Mouse (Mus musculus): ENCODE measurements around the gene Ndufs2. TPM values are rescaled to one million over a fixed set of nuclear protein-coding genes. Genes with fewer than 3 reads are reported as not detected.

Ndufs2 gene
- polyA plus RNA-seq, 1 experiment from 2014 or later, result 188 TPM

DNA sequence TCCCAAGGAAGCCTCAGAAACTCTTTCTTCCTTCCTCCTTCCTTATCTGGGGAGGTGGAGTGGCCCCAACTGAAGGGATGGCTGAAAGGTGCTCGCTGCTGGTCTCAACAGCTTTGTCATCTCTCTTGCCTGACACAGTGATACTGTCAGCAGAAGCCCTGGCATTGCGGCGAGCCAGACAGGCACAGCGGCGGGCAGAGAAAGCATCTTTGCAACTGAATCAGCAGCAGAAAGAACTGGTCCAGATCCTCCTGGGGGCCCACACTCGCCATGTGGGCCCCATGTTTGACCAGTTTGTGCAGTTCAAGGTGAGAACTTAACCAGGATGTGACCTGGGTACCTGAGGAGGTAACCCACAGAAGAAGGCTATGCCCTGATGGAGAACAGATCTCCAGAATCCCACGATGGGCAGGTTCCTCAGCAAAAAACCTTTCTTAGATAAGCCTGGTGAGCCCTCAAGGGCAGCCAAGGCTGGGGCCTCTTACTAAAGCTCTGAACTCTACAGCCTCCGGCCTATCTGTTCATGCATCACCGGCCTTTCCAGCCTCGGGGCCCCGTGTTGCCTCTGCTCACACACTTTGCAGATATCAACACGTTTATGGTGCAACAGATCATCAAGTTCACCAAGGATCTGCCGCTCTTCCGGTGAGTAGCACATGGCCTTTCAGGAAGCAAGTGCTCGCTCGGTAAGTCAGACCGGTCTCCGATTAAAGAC, 34.8 kb downstream of the Ndufs2 start:
- no peak for TF ChIP-seq CTCF (IDR thresholded peaks at IDR 0.05)
- no peak for TF ChIP-seq EP300 (IDR thresholded peaks at IDR 0.05)
- no peak overlapping the region for H3K9ac ChIP-seq (replicated peaks; ENCODE audit: low read depth)
- ATAC-seq, result no peak
- H3K4me1 ChIP-seq (ENCODE audit: insufficient read depth, low read depth, low read length), result peaks cover 5% of the 10 kb centered on the region; the same call in 1 of the 2 replicates
- peaks cover 3% of the 10 kb centered on the region; the same call in 1 of the 2 replicates for H3K36me3 ChIP-seq (ENCODE audit: insufficient read depth, low read length)
- DNase-seq (ENCODE audit: low spot score), result no peak
- H3K9me3 ChIP-seq (ENCODE audit: low read length), result no peaks in the 10 kb centered on the region
- WGBS, result 84% methylated on average over 18 of the region's 18 CpGs
- H3K27me3 ChIP-seq (replicated peaks; ENCODE audit: insufficient read depth, low read length), result no peaks in the 10 kb centered on the region
- H3K4me3 ChIP-seq (ENCODE audit: low read depth, low read length), result no peak overlapping the region
- no peak overlapping the region for H3K27ac ChIP-seq (ENCODE audit: low read length)
- H3K4me2 ChIP-seq (replicated peaks; ENCODE audit: low read depth, low read length), result no peak overlapping the region

GRCm38 (mm10) chr1:171213801-171214496, 37.2 kb downstream of the Ndufs2 start, which contains the start of gene Nr1i3:
Gene Nr1i3, plus strand, starts transcription at chr1:171213970.
- no peak for DNase-seq (ENCODE audit: low spot score)
- ATAC-seq, result no peak
- H3K9ac ChIP-seq (replicated peaks; ENCODE audit: low read depth), result no peak within 1 kb of the TSS
- H3K9me3 ChIP-seq (ENCODE audit: low read length), result no peaks in the 10 kb centered on the region
- WGBS, result 69% methylated on average over 10 of the region's 10 CpGs
- H3K4me1 ChIP-seq (ENCODE audit: insufficient read depth, low read depth, low read length), result no peaks in the 10 kb centered on the region
- no peak within 1 kb of the TSS for H3K27ac ChIP-seq (ENCODE audit: low read length)
- H3K36me3 ChIP-seq (ENCODE audit: insufficient read depth, low read length), result no peaks in the 10 kb centered on the region
- TF ChIP-seq CTCF (IDR thresholded peaks at IDR 0.05) (no peak), EP300 (IDR thresholded peaks at IDR 0.05) (no peak)
- no peak within 1 kb of the TSS for H3K4me3 ChIP-seq (ENCODE audit: low read depth, low read length)
- H3K27me3 ChIP-seq (replicated peaks; ENCODE audit: insufficient read depth, low read length), result no peaks in the 10 kb centered on the region
- no peak within 1 kb of the TSS for H3K4me2 ChIP-seq (replicated peaks; ENCODE audit: low read depth, low read length)

GRCm38 (mm10) chr1:171212854-171213253, 38.3 kb downstream of the Ndufs2 start:
- TF ChIP-seq EP300 (IDR thresholded peaks at IDR 0.05) (no peak), CTCF (IDR thresholded peaks at IDR 0.05) (no peak)
- no peaks in the 10 kb centered on the region for H3K36me3 ChIP-seq (ENCODE audit: insufficient read depth, low read length)
- no peaks in the 10 kb centered on the region for H3K27me3 ChIP-seq (replicated peaks; ENCODE audit: insufficient read depth, low read length)
- H3K4me2 ChIP-seq (replicated peaks; ENCODE audit: low read depth, low read length), result no peak overlapping the region
- H3K9ac ChIP-seq (replicated peaks; ENCODE audit: low read depth), result no peak overlapping the region
- 50% methylated on average over 3 of the region's 3 CpGs for WGBS
- H3K27ac ChIP-seq (ENCODE audit: low read length), result no peak overlapping the region
- no peaks in the 10 kb centered on the region for H3K9me3 ChIP-seq (ENCODE audit: low read length)
- no peak for ATAC-seq
- H3K4me3 ChIP-seq (ENCODE audit: low read depth, low read length), result no peak overlapping the region
- no peaks in the 10 kb centered on the region for H3K4me1 ChIP-seq (ENCODE audit: insufficient read depth, low read depth, low read length)
- no peak for DNase-seq (ENCODE audit: low spot score)

DNA sequence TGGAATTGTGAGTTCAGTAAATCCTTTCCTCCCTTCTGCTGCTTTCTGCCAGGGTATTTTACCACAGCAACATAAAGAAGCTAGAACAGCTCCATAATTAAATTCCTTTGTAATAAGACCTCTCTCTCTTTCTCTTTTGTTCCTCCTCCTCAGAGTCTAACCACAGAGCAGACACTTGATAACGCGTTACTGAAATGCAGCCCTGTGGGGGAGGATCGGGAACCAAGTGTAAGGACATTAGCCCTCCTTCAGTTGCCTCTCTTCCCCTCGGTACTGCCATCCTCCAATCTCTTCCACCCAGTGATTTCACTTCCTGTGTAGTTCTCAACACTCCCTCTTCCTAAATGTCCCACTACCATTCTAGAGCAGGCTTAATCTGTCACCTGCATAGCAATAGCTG, 41.8 kb downstream of the Ndufs2 start:
- Histone ChIP-seq H3K9me3 (ENCODE audit: low read length) (no peaks in the 10 kb centered on the region), H3K36me3 (ENCODE audit: insufficient read depth, low read length) (no peaks in the 10 kb centered on the region), H3K27ac (ENCODE audit: low read length) (no peak overlapping the region), H3K27me3 (replicated peaks; ENCODE audit: insufficient read depth, low read length) (no peaks in the 10 kb centered on the region), H3K9ac (replicated peaks; ENCODE audit: low read depth) (no peak overlapping the region), H3K4me2 (replicated peaks; ENCODE audit: low read depth, low read length) (no peak overlapping the region), H3K4me3 (ENCODE audit: low read depth, low read length) (no peak overlapping the region), H3K4me1 (ENCODE audit: insufficient read depth, low read depth, low read length) (no peaks in the 10 kb centered on the region)
- ATAC-seq (no peak), DNase-seq (ENCODE audit: low spot score) (no peak)
- TF ChIP-seq CTCF (IDR thresholded peaks at IDR 0.05) (no peak), EP300 (IDR thresholded peaks at IDR 0.05) (no peak)
- WGBS, result 27% methylated on average over 4 of the region's 4 CpGs

GRCm38 (mm10) chr1:171205704-171206493, 45.3 kb downstream of the Ndufs2 start:
- Histone ChIP-seq H3K9ac (replicated peaks; ENCODE audit: low read depth) (no peak overlapping the region), H3K9me3 (ENCODE audit: low read length) (no peaks in the 10 kb centered on the region), H3K36me3 (ENCODE audit: insufficient read depth, low read length) (no peaks in the 10 kb centered on the region), H3K27ac (ENCODE audit: low read length) (no peak overlapping the region), H3K4me1 (ENCODE audit: insufficient read depth, low read depth, low read length) (no peaks in the 10 kb centered on the region), H3K4me2 (replicated peaks; ENCODE audit: low read depth, low read length) (no peak overlapping the region), H3K27me3 (replicated peaks; ENCODE audit: insufficient read depth, low read length) (no peaks in the 10 kb centered on the region), H3K4me3 (ENCODE audit: low read depth, low read length) (no peak overlapping the region)
- 72% methylated on average over 6 of the region's 6 CpGs for WGBS
- DNase-seq (ENCODE audit: low spot score) (no peak), ATAC-seq (no peak)
- TF ChIP-seq EP300 (IDR thresholded peaks at IDR 0.05) (no peak), CTCF (IDR thresholded peaks at IDR 0.05) (no peak)

DNA sequence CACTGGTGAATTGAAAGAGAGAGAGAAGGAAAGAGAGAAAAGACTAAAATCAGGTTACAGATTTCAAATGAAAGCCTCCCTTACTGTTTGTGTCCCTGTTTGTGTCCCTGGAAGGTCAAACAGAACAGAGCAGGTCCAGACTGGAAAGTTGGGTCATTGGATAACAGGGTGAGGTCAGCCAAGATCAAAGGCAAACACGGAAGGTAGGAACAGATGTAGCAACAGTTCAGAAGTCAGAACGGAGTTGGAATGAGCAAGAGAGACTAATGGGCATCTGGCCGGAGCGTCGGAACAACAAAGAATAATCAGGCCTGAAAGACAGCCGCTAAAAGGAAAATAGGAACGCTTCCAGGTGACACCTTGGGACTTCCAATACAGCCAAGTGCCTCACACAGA, 46.9 kb downstream of the Ndufs2 start:
- TF ChIP-seq CTCF (IDR thresholded peaks at IDR 0.05) (no peak), EP300 (IDR thresholded peaks at IDR 0.05) (no peak)
- Histone ChIP-seq H3K27me3 (replicated peaks; ENCODE audit: insufficient read depth, low read length) (no peaks in the 10 kb centered on the region), H3K4me3 (ENCODE audit: low read depth, low read length) (no peak overlapping the region), H3K27ac (ENCODE audit: low read length) (no peak overlapping the region), H3K4me2 (replicated peaks; ENCODE audit: low read depth, low read length) (no peak overlapping the region), H3K36me3 (ENCODE audit: insufficient read depth, low read length) (no peaks in the 10 kb centered on the region), H3K4me1 (ENCODE audit: insufficient read depth, low read depth, low read length) (no peaks in the 10 kb centered on the region), H3K9me3 (ENCODE audit: low read length) (no peaks in the 10 kb centered on the region), H3K9ac (replicated peaks; ENCODE audit: low read depth) (no peak overlapping the region)
- ATAC-seq, result no peak
- WGBS, result 57% methylated on average over 7 of the region's 7 CpGs
- DNase-seq (ENCODE audit: low spot score), result no peak
